Mouse (Mus musculus) liver, embryonic 13.5 days (tissue): Measurements from ENCODE around the gene Mccc2. TPM values are rescaled to one million over a fixed set of nuclear protein-coding genes. Genes with fewer than 3 reads are reported as not detected.

ENCODE experiments used
- ATAC-seq: fragments of 200-750 bp; cut with Nextera tagmentation; 2 replicates; pipeline ENCODE4 v1.8.0; 2017; ENCODE audit warnings: low read depth, mild to moderate bottlenecking, moderate number of reproducible peaks, moderate library complexity
- DNase-seq: peaks from one replicate; pipeline ENCODE4 v3.0.0; 2022
- H3K27ac ChIP-seq: fragments of 300-500 bp; sonication (generic); 2 replicates; pipeline ENCODE4 v1.5.1; 2015; ENCODE audit warnings: moderate library complexity, mild to moderate bottlenecking, inconsistent platforms
- H3K27me3 ChIP-seq: fragments of 300-500 bp; sonication (generic); 2 replicates; pipeline ENCODE4 v1.6.1; 2015; ENCODE audit warnings: mild to moderate bottlenecking, inconsistent platforms
- H3K36me3 ChIP-seq: fragments of 300-500 bp; sonication (generic); 2 replicates; pipeline ENCODE4 v1.6.1; 2015; ENCODE audit warnings: mild to moderate bottlenecking, inconsistent platforms
- H3K4me1 ChIP-seq: fragments of 300-500 bp; sonication (generic); replicated peaks from 2 replicates; pipeline ENCODE4 v1.6.1; 2015; ENCODE audit warnings: inconsistent platforms
- H3K4me2 ChIP-seq: fragments of 300-500 bp; sonication (generic); 2 replicates; pipeline ENCODE4 v1.6.1; 2015; ENCODE audit warnings: inconsistent platforms, mild to moderate bottlenecking, moderate library complexity
- H3K4me3 ChIP-seq: fragments of 300-500 bp; sonication (generic); replicated peaks from 2 replicates; pipeline ENCODE4 v1.5.1; 2015; ENCODE audit warnings: mild to moderate bottlenecking, inconsistent platforms
- H3K9ac ChIP-seq: fragments of 300-500 bp; sonication (generic); 2 replicates; pipeline ENCODE4 v1.6.1; 2015; ENCODE audit warnings: mild to moderate bottlenecking, inconsistent platforms
- H3K9me3 ChIP-seq: fragments of 300-500 bp; sonication (generic); replicated peaks from 2 replicates; pipeline ENCODE4 v1.6.1; 2016; ENCODE audit warnings: inconsistent platforms
- WGBS: fragments of 180-500 bp; shearing (Covaris S2); methylation state at CpG from one replicate; pipeline ENCODE4 v1.1.7; 2015; ENCODE audit not compliant: insufficient replicate concordance; 5-methylcytosine and 5-hydroxymethylcytosine counted together
- polyA plus RNA-seq: library from polyadenylated mRNA; unstranded; fragments of >200 nt; fragmentation: Nextera tagmentation; extraction: Ambion mirVana; gene quantifications from 2 replicates; pipeline ENCODE4 v1.2.1, GENCODE M21; 2015

Mccc2 gene
- polyA plus RNA-seq, 1 experiment from 2014 or later: 16.2 TPM

DNA sequence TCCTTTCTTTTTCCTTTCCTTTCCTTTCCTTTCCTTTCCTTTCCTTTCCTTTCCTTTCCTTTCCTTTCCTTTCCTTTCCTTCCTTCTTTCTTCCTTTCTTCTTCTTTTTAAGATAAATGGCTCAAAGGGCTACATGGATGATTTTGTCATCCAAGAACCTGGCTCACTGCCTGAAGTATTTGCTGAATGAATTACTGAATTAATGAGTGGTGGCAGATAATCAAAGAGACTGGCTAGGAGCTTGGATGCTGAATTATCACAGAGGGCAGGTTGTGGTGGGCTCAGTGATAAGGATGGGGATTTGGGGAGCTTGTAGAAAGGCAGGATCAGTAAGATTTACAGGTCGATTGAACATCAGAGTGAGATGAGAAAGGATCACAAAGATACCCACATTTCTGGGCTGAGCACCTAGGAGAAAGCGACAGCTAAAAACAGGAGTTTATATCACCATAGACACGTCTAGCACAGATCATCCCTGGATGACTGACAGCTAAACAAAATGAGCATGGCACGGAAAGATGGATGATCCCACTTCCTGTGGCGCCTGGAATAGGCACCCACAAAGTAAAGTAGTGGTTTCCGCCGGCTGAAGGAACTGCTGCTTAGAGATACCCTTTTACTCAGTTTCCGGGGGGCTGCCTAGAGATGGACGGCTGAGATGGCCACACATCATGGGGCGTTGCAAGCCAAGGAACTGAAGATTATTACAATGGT lies 76.7 kb downstream of the Mccc2 start:
- H3K36me3 ChIP-seq: no peaks in the 10 kb centered on the region
- H3K27me3 ChIP-seq: no peaks in the 10 kb centered on the region
- no peak overlapping the region for H3K9ac ChIP-seq
- no peak overlapping the region for H3K27ac ChIP-seq
- H3K4me1 ChIP-seq: no peaks in the 10 kb centered on the region
- ATAC-seq (no peak), DNase-seq (no peak)
- no peak overlapping the region for H3K4me2 ChIP-seq
- 20% methylated on average over 10 of the region's 10 CpGs for WGBS
- H3K4me3 ChIP-seq: no peak overlapping the region
- no peaks in the 10 kb centered on the region for H3K9me3 ChIP-seq

DNA sequence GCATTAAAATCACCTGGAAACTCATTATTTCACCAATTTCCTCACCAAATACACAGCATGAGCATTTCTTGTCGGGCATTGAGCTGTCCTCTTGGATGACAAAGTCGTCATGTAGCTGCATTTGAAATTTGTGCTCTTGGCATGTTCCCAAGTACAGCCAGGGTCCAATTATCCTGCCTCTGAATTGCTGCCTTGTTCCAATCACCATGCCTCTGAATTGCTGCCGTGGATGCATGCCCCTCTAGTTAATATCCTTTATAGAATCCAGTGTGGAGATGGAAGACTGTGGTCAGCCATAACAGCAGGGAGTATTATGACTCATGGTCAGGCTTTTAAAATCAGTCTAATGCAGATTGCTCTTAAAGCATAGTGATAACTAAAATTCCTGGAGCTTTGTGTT lies 77.7 kb downstream of the Mccc2 start:
- Histone ChIP-seq H3K4me1 (no peaks in the 10 kb centered on the region), H3K36me3 (no peaks in the 10 kb centered on the region), H3K27ac (no peak overlapping the region), H3K9ac (no peak overlapping the region), H3K27me3 (no peaks in the 10 kb centered on the region), H3K4me2 (no peak overlapping the region), H3K4me3 (no peak overlapping the region), H3K9me3 (no peaks in the 10 kb centered on the region)
- DNase-seq (no peak), ATAC-seq (no peak)
- WGBS: 62% methylated on average over 3 of the region's 3 CpGs

DNA sequence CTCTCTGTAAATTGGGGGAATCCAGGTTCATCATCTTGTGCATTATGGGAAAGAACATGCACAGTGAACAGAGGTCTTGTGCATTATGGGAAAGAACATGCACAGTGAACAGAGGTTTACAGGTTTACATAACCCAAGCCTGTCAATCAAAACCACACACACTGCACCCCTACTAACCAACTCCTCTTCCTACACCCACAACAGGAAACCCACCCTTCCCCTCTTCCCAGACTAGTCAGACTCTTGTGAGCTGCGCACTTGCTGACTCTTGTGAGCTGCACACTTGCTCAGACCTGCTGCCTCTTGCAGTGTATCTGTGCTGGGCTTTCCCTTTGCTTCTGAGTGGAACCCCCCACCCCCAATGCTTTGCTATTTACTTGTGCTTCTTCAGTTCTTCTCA lies 83.0 kb downstream of the Mccc2 start:
- Histone ChIP-seq H3K27me3 (no peaks in the 10 kb centered on the region), H3K27ac (no peak overlapping the region), H3K4me2 (no peak overlapping the region), H3K36me3 (no peaks in the 10 kb centered on the region), H3K4me3 (no peak overlapping the region), H3K4me1 (no peaks in the 10 kb centered on the region), H3K9ac (no peak overlapping the region), H3K9me3 (no peaks in the 10 kb centered on the region)
- WGBS: 19% methylated on average over 1 of the region's 1 CpGs
- DNase-seq (no peak), ATAC-seq (no peak)

DNA sequence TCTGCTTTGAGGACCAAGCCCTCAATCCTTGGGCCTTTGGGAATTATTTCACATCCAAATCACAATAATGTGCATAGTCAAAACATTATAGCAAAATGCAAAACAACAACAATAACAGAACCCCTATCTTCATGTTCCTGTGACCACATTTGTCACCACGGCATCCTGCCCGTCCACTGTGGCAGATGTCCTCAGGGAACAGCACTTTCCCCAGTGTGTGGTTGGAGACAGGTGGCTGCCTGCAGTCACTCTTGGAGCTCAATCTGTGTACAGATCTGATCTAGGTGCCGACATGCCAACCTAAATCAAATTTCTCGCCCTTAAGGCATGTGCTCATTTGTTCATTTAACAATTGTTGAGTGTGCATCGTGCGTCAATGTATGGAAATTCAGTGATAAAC lies 83.9 kb downstream of the Mccc2 start:
- no peak overlapping the region for H3K4me3 ChIP-seq
- 70% methylated on average over 6 of the region's 6 CpGs for WGBS
- no peaks in the 10 kb centered on the region for H3K4me1 ChIP-seq
- H3K4me2 ChIP-seq: no peak overlapping the region
- no peak overlapping the region for H3K27ac ChIP-seq
- DNase-seq (no peak), ATAC-seq (no peak)
- H3K9ac ChIP-seq: no peak overlapping the region
- H3K27me3 ChIP-seq: no peaks in the 10 kb centered on the region
- no peaks in the 10 kb centered on the region for H3K9me3 ChIP-seq
- H3K36me3 ChIP-seq: no peaks in the 10 kb centered on the region

DNA sequence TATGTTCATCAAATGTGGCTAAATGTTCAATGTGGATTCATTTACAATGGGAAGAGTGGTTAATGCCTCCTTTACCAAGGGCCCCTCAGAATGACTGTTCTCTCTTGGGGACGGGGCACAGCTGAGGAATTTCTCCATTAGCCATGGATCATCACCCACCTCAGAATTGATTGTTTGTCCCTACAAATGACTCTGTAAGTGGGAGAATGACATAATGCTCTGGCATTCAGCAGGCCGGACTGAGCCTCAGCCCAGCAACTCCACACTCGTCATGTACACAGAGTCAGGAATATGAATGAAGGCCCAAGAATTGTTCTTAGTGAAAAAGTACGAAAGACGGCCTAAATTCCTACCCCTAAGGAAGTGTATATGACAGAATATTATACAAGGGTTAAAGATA lies 89.2 kb downstream of the Mccc2 start:
- Histone ChIP-seq H3K36me3 (no peaks in the 10 kb centered on the region), H3K9me3 (no peaks in the 10 kb centered on the region), H3K27me3 (no peaks in the 10 kb centered on the region), H3K27ac (no peak overlapping the region), H3K4me1 (no peaks in the 10 kb centered on the region), H3K4me3 (no peak overlapping the region), H3K9ac (no peak overlapping the region), H3K4me2 (no peak overlapping the region)
- no peak for ATAC-seq
- no peak for DNase-seq
- WGBS: 72% methylated on average over 5 of the region's 5 CpGs

DNA sequence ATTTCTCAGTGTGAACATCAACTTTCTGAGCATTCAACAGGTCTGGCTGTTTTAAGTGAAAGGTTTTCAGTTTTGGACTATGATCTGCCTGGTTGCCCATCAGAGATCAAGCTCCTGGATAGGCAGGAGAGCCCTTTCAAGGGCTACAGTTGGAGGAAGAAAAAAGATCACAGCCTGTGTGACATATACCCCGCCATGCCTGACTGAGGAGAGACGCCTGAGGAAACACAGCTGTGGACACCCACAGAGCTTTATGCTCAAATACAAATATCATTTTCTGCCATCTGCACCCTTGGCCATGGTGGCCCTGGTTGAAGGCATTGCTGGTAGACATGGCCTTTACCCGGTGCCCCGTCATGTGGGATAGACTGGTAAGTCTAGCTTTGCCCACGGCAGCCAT lies 99.8 kb downstream of the Mccc2 start:
- H3K4me1 ChIP-seq: no peaks in the 10 kb centered on the region
- H3K36me3 ChIP-seq: no peaks in the 10 kb centered on the region
- no peak overlapping the region for H3K9ac ChIP-seq
- ATAC-seq: no peak
- no peaks in the 10 kb centered on the region for H3K9me3 ChIP-seq
- H3K27ac ChIP-seq: no peak overlapping the region
- DNase-seq: no peak
- no peaks in the 10 kb centered on the region for H3K27me3 ChIP-seq
- WGBS: 63% methylated on average over 5 of the region's 5 CpGs
- no peak overlapping the region for H3K4me3 ChIP-seq
- H3K4me2 ChIP-seq: no peak overlapping the region

DNA sequence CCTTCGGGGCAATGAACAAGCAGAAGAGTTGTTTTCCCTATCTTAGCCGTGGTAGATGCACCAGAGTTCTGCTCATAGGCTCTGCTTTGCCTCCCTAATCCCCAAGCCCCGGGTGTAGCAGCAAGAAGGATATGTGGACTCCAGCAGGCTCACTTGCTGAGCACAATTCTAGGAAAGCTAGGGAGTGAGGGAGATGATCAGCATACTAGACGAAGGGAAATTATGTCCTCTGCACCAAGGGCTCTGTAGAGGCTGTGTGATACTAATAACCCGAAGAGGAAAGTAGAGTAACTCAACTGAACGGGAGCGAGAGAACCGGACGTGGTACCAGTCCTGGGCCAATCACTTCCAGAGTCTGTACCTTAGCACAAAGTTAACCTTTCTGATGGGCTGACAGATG lies 114.5 kb downstream of the Mccc2 start, which contains the start of gene Cartpt:
Gene Cartpt, minus strand, starts transcription at position 127 of the 400 bp plus-strand sequence.
- Histone ChIP-seq H3K27me3 (peaks cover 33% of the 10 kb centered on the region), H3K4me1 (no peaks in the 10 kb centered on the region), H3K36me3 (no peaks in the 10 kb centered on the region), H3K9me3 (no peaks in the 10 kb centered on the region), H3K9ac (no peak within 1 kb of the TSS), H3K4me3 (no peak within 1 kb of the TSS), H3K27ac (no peak within 1 kb of the TSS), H3K4me2 (no peak within 1 kb of the TSS)
- 46% methylated on average over 9 of the region's 9 CpGs for WGBS
- DNase-seq (no peak), ATAC-seq (no peak)

DNA sequence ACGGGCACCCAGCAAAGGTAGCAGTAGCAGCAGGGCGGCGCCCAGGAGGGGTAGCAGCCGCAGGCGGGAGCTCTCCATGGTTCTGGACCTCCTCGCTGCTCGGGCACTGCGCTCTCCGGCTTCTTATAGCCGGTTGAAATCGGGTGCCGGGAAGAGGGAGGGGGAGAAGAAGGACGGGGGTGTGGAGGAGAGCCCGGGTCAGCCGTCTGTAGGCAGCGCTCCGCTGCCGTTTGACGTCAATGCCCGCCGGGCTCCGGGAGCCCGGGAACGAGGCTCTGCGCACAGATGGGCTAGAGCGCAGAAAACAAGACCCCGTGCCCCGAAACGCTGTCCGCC lies 114.9 kb downstream of the Mccc2 start:
- Histone ChIP-seq H3K27me3 (peaks cover 33% of the 10 kb centered on the region), H3K4me1 (no peaks in the 10 kb centered on the region), H3K27ac (no peak overlapping the region), H3K4me2 (no peak overlapping the region), H3K36me3 (no peaks in the 10 kb centered on the region), H3K9me3 (no peaks in the 10 kb centered on the region), H3K9ac (no peak overlapping the region), H3K4me3 (no peak overlapping the region)
- ATAC-seq (no peak), DNase-seq (peak; percentile 12)
- 6% methylated on average over 28 of the region's 30 CpGs for WGBS

DNA sequence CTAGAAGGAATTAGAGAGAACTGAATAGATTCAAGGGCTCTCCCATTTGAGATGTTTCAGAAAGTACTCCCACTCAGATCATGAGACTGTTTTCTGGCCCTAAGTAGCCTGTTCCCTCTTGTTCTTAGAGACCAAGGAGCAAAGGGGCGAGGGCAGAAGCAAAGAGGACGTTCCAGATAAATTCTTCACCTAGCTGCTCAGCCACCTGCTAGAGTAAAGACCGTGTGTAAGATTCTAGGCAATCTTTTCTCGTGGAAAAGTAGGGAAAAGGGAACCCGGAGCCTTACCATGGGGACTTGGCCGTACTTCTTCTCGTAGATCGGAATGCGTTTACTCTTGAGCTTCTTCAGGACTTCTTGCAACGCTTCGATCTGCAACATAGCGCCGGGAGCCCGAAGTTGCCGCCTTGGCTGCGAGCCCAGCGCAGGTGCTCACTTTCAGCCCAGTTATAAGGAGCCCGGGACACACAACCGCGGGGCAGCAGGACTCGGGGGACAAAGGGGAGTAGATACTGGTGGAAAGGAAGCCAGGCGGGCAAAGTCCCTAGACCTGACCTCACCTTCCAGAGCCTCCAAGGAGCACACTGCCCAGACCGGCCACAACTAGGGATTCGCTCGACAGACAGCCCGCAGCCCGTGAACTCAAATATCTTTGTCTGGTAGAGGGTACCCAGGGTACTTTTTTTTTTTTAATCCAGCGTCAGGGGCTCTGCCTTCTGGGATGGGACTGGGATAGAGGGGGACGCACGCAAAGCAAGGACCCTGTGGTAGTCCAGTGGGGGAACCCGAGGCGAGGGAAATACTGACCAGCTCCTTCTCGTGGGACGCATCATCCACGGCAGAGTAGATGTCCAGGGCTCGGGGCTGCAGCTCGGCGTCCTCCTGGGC lies 115.5 kb downstream of the Mccc2 start:
- Histone ChIP-seq H3K9ac (no peak overlapping the region), H3K4me3 (no peak overlapping the region), H3K27me3 (peaks cover 33% of the 10 kb centered on the region), H3K4me1 (no peaks in the 10 kb centered on the region), H3K27ac (no peak overlapping the region), H3K4me2 (no peak overlapping the region), H3K36me3 (no peaks in the 10 kb centered on the region), H3K9me3 (no peaks in the 10 kb centered on the region)
- DNase-seq (no peak), ATAC-seq (no peak)
- 11% methylated on average over 38 of the region's 38 CpGs for WGBS

DNA sequence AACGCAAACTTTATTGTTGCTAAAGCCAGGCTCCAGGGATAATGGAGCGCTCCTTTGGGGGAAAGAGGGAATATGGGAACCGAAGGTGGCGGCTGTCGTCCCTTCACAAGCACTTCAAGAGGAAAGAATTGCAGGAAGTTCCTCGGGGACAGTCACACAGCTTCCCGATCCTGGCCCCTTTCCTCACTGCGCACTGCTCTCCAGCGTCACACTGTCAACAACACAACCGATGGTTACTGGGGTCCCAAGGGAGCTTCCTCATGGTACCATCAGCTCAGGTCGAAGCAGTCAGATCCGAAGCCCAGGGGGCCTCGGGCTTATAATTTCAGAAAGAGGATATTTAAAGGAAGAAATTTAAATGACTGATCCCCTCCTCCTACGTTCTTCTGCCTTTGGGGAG lies 116.6 kb downstream of the Mccc2 start:
- peaks cover 33% of the 10 kb centered on the region for H3K27me3 ChIP-seq
- ATAC-seq: no peak
- no peak overlapping the region for H3K9ac ChIP-seq
- WGBS: 18% methylated on average over 14 of the region's 14 CpGs
- no peak for DNase-seq
- no peak overlapping the region for H3K4me3 ChIP-seq
- H3K4me1 ChIP-seq: no peaks in the 10 kb centered on the region
- no peaks in the 10 kb centered on the region for H3K9me3 ChIP-seq
- no peaks in the 10 kb centered on the region for H3K36me3 ChIP-seq
- H3K27ac ChIP-seq: no peak overlapping the region
- no peak overlapping the region for H3K4me2 ChIP-seq
